Mouse (Mus musculus) c-Kit-positive CD71-positive TER-119-positive erythroid progenitor cells, embryonic 14.5 days (primary cell): ENCODE measurements around the gene Ndufs4.
"Not testable (repeated sequence)": the region's sequence is repeated elsewhere in the genome, so short reads cannot be mapped to it uniquely, and the experiment has no call there.

Experiments
- DNase-seq: peaks from one replicate; pipeline ENCODE4 v3.0.0-alpha.2; 2013; ENCODE audit warnings: low spot score

Ndufs4 gene

DNA sequence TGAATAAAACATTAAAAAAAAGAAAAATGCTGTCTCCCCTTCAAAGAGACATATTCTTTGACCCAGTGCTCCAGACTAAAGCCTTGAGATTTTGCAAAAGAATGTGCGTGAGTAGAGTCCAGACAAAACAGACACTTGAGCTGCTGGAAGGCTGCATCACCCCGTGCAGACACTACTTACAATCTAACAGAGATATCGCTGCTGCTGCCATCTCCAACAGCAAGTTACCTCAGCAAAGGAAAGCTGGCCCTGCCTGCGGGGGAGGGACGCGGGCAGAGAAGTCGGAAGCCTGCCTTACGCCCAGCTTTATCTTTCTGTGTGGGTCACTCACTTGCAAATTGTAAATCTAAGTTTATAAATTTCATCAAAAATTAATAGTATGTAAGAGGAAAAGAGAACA lies 45.1 kb downstream of the Ndufs4 start:
- DNase-seq, result peak; percentile 39

DNA sequence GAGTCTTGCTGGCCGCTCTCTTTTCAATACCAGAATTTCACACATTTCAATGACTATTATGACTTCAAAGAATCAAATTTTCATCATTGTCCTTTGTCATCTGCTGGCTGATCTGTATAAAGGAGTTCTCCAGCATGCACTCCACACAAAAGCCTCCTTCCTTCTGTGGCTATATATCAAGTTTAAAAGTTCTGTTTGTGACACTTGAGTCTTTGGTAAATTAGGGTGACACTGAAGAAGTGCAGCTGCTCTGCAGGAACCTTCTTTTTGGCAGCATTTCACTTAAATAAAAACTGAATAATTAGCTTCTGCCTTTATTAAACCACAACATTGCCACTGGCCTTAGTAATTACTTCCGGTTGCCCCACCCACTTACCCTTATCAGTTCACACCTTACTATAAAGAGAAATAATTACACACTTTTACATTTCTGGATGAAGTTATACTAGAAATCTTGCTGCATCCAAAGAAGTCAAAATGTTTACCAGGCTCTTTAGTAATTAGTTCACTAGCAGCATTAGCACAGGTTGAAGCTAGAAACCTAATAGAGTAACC lies 68.1 kb downstream of the Ndufs4 start:
- DNase-seq, result no peak

DNA sequence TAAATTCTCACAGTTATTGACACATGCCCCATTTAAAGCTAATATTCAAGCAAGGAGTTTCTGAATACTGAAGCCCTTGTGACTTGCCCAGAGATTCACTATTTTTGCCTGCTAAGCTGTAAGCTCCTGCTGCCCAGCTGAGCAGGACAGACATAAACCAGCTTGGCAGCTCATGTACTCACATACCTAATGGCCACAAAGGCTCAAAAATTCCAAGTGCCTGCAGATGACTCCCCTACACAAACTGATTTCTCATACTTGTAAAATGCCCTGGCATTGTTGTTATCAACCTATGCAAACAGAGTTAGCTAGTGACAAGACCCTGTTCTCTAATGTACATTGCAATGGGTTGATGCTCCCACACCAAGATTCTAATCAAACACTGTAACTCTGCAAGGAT lies 68.9 kb downstream of the Ndufs4 start:
- DNase-seq, result no peak

DNA sequence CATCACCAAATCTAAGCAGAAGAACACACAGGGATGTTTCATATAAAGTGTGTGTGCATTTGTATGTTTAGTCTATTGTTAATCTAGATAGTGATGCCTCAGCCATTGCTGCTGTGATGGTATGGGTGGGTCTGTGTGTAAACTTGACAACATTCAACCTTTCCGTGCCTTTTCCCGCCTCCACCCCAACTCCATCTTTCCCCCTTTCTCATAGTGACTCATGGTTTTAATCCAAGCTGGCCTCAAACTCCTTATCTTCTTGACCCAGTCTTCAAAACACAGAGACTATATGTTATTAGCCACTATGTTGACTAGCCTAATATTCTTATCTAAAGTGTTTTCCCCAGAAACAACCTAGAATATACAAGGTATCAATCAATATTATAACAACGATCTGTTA lies 72.7 kb downstream of the Ndufs4 start:
- peak; percentile 17 for DNase-seq

DNA sequence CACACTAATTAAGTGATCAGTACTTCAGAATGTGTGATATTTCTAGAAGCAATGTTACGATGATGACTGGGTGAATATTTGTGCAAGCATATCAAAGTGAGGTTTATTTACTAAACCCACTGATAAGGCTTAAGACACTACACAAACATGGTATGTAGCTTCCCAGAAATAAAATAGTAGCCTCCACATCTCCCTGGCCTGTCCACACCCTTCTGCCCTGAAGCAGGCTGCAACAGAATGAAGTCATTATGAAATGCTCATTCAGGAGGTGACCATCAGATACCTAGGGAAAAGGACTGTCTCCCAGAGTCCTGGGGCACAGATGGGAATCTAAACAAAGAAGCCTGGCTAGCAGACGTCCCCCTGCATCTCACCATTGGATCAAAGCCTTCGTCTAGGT lies 73.1 kb downstream of the Ndufs4 start:
- DNase-seq, result no peak

DNA sequence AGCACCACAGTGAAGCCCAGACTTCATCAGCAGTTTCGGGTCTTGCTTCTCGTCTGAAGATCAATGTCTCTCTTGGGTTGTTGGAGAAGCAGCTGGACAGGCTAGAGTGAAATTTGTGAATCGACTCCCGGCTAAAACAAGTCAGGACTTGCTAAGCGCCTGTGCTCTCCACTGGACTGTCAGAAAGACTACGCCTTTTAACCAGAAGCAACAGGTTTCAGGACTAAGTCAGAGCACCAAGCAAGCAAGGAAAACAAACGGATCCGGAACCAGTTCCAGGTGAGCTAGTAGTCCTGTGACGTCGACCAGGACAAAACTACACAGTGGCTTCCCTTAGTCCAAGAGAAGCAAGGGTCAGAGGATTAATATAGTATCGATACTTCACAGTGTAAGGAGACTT lies 77.5 kb downstream of the Ndufs4 start:
- no peak for DNase-seq

GRCm38 (mm10) chr13:114304684-114305083 lies 83.4 kb downstream of the Ndufs4 start:
- no peak for DNase-seq

DNA sequence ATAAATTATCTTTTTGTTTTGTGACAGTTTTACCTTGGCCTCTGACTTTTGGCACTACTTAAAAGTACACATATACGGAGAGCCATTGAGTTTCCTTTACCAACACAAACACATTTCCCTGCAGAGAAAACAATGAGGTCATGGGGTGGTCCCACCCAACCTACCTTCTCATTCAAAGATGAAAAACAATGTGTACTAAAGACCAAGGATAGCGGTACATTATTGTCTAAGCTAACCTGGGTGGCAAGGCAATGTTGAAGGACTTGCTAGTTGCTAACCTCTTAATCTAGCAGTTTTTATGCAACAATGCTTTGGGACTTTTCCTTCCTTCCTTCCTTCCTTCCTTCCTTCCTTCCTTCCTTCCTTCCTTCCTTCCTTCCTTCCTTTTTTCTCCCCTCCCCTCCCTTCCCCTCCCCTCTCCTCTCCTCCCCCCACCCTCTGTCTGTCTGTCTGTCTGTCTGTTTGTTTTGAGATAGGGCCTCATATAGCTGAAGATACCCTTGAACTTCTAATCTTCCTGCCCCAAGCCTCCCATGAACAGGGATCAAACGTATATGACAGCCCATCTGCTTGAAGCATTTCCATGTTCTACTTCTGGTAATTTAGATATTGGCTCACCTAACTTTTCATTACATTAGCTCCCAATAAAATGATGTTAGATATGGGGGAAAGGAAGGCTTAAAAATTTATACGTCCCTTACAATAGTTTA lies 84.4 kb downstream of the Ndufs4 start:
- DNase-seq, result no peak

DNA sequence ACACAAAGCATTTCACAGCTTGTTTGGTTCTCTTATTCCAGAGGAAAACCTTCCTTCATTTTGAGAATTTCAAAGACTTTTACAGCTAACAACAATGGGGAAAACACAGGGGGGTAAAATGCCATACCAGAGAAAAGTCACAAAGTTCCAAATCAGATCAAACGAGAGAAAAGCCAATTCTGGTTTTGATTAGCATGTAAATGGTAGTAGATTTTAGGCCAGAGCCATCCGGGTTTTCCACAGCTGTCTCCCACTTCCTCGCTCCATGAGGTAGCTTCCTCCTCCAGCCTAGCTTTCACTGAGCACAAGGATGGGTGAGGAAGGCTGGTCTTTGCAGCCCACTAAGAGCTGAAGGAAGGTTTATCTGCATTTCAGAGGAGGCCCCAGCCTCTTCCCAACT lies 90.3 kb downstream of the Ndufs4 start:
- DNase-seq, result no peak

GRCm38 (mm10) chr13:114296556-114296955 lies 91.5 kb downstream of the Ndufs4 start:
- no peak for DNase-seq

GRCm38 (mm10) chr13:114289411-114289810 lies 98.6 kb downstream of the Ndufs4 start:
- DNase-seq, result no peak

GRCm38 (mm10) chr13:114288511-114288910 lies 99.5 kb downstream of the Ndufs4 start:
- no peak for DNase-seq

DNA sequence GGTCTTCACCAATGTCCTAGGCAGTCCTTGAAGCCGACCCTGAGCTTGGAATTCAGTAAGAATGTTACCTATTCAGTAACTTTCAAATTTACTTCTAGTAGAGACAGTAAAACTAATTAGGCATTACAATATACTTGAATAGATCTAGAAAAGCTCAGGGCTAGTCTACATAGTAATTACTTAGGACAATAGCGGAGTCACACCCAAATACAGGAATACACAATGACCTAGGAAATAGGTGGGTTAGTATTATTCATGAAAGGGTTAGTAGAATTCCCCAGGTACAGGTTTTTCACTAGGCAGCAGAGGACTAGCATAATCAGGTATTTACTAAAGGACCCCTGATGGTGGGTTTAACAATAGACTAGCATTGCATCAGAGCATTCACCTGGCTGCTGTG lies 109.4 kb downstream of the Ndufs4 start:
- DNase-seq, result not testable (repeated sequence)

DNA sequence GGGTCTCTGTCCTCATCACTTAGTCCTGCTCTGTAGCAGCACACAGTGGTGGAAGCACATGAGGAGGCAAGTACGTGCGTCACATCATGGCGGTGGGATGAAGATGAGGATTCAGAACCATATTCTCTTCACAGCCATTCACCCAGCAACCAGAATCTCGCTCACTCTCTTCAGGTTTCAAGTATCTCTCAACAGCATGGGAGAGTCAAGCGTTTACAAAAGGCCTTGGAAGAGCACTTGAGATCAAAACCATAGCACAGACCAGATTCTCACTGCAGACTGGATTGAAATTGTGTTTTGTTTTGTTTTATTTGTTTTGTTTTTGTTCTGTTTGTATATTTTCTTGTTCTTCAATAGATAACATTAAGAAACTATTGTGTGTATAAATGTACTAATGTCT lies 110.8 kb downstream of the Ndufs4 start:
- DNase-seq, result no peak

DNA sequence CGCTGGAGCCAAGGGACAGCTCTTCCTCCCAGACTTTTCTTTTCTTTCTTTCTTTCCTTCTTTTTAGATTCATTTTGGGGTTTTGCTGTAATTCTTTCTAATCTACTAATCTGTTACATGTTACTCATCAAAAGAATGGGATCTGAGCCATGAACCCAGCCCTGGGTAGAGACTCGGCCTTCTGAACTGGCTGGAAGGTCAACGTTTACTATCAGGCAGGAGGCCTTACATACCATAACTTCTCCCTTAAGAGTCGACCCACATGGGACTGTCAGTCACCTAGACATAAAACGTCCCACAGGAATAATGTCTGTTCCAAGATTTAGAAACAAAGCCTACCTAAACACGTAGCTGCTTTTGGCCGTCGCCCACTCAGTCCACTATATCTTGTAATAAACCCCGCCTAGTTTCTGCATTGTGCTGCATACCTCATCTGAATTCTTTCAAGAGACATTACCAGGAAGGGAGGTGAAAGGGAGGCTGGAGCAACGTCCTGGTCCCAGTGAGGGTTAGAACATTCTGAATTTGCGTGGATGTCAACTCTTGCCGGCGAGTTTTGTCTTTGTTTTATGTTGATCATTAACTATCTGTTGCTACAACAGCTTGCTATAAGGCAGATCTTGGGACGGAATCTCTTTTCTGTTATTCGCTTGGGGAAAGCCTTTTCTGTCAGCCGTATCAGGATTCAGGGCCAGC lies 116.5 kb downstream of the Ndufs4 start:
- DNase-seq, result no peak

GRCm38 (mm10) chr13:114267741-114268140 lies 120.3 kb downstream of the Ndufs4 start:
- no peak for DNase-seq

DNA sequence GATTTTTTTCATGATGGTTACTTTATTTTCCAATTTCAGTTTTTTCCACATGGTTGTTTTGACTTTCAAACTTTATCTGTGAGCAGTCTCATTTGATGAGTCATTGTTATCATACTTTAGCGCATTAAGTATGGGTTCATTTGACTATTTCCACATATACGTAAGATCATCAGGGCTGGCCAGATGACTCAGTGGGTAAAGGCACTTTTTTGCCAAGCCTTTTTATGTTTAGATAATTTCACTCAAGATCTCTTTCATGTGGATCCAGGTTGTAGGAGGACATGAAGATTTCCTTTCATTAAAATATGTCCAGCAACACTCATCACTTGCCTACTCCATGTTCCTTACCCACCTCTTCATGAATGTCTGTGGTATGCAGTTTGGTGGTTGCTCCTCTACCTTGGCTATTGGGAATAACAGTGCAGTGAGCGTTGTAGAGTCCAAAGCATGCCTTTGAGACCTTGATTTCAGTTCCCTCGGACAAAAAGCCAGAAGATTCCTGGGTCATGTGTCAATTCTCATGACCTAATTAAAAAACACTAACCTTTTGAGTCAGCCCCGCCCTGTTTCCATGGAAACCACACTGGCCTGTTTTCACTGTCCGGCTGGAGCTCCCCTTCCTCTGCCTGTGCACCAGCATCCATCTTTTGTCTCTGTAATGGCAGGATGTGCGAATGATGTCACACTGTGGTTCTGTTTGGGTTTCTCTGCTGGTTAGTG lies 127.4 kb downstream of the Ndufs4 start:
- DNase-seq, result no peak

- no peak for DNase-seq
These were observed 133.4 kb downstream of the Ndufs4 start for GRCm38 (mm10) chr13:114254697-114255096.
